Mouse (Mus musculus) heart, postnatal 25 days (tissue): ENCODE results near the gene Racgap1. TPM values are rescaled to one million over a fixed set of nuclear protein-coding genes. Genes with fewer than 3 reads are reported as not detected.

ENCODE experiments used
- DNase-seq: peaks from one replicate; pipeline ENCODE4 v3.0.0; 2022; ENCODE audit warnings: low spot score
- intact Hi-C: fragments of 180-260 bp; cut with DNase I; formaldehyde crosslinking; loops from one replicate; pipeline ENCODE4 v1.15.1; 2025
- total RNA-seq, 2 experiments: library from RNA; stranded (reverse); gene quantifications; 2 replicates each; pipeline ENCODE4 v1.2.3; 2021

Racgap1 gene
- total RNA-seq, 2 experiments from 2014 or later, result 2.8 to 3.0 TPM

- DNase-seq, result no peak
- intact Hi-C loops, result no loop called here
Measured at GRCm38 (mm10) chr15:99637405-99638123, 13.9 kb downstream of the Racgap1 start.

- intact Hi-C loops, result no loop called here
- no peak for DNase-seq
Measured at GRCm38 (mm10) chr15:99634702-99635101, 16.8 kb downstream of the Racgap1 start.

GRCm38 (mm10) chr15:99631618-99632017 is 19.8 kb downstream of the Racgap1 start:
- no peak for DNase-seq
- intact Hi-C loops, result no loop called here

- intact Hi-C loops, result no loop called here
- no peak for DNase-seq
Measured at GRCm38 (mm10) chr15:99622063-99622462, 29.4 kb downstream of the Racgap1 start.

- DNase-seq, result no peak
- intact Hi-C loops, result no loop called here
Measured at GRCm38 (mm10) chr15:99619821-99620220, 31.6 kb downstream of the Racgap1 start.

GRCm38 (mm10) chr15:99618595-99618994 is 32.9 kb downstream of the Racgap1 start:
- no peak for DNase-seq
- intact Hi-C loops, result no loop called here

- intact Hi-C loops, result no loop called here
- no peak for DNase-seq
Measured at GRCm38 (mm10) chr15:99615246-99615645, 36.2 kb downstream of the Racgap1 start.

GRCm38 (mm10) chr15:99614753-99615152 is 36.7 kb downstream of the Racgap1 start:
- DNase-seq, result no peak

GRCm38 (mm10) chr15:99614273-99614672 is 37.2 kb downstream of the Racgap1 start:
- DNase-seq, result no peak
- intact Hi-C loops, result no loop called here

More at GRCm38 (mm10) chr15:99614753-99615152, 36.7 kb downstream of the Racgap1 start:
- intact Hi-C loops, result no loop called here

- intact Hi-C loops, result no loop called here
- no peak for DNase-seq
Measured at GRCm38 (mm10) chr15:99611563-99611962, 39.9 kb downstream of the Racgap1 start.

GRCm38 (mm10) chr15:99608382-99609125 is 42.9 kb downstream of the Racgap1 start:
- DNase-seq, result no peak
- intact Hi-C loops, result no loop called here

GRCm38 (mm10) chr15:99607388-99608113 is 43.9 kb downstream of the Racgap1 start:
- DNase-seq, result no peak
- intact Hi-C loops, result no loop called here

- intact Hi-C loops, result no loop called here
- no peak for DNase-seq
Measured at GRCm38 (mm10) chr15:99606515-99606914, 44.9 kb downstream of the Racgap1 start.

GRCm38 (mm10) chr15:99605595-99605994 is 45.9 kb downstream of the Racgap1 start:
- intact Hi-C loops, result no loop called here
- no peak for DNase-seq

GRCm38 (mm10) chr15:99603216-99603615 is 48.2 kb downstream of the Racgap1 start:
- DNase-seq, result no peak
- intact Hi-C loops, result no loop called here

GRCm38 (mm10) chr15:99602206-99602820 is 49.1 kb downstream of the Racgap1 start:
- intact Hi-C loops, result no loop called here
- DNase-seq, result no peak

- no peak for DNase-seq
- intact Hi-C loops, result no loop called here
Measured at GRCm38 (mm10) chr15:99601823-99602120, 49.7 kb downstream of the Racgap1 start.

- intact Hi-C loops, result no loop called here
- no peak for DNase-seq
Measured at GRCm38 (mm10) chr15:99600986-99601822, 50.3 kb downstream of the Racgap1 start, which contains the start of gene Aqp6. Aqp6 (plus strand) TSS chr15:99601400.

GRCm38 (mm10) chr15:99599245-99600070 is 52.0 kb downstream of the Racgap1 start:
- DNase-seq, result no peak
- intact Hi-C loops, result loop anchor here (5.0 kb wide), 2 partner anchors 102 to 173 kb away; partner anchors contain the start of gene Cers5
